Mouse (Mus musculus): Measurements from ENCODE around the gene Gnaq.

Gene Gnaq

GRCm38 (mm10) chr19:16436335-16437169 lies 303.9 kb downstream of the Gnaq start:
- in situ Hi-C loops (cut with MboI, MseI): no loop called here
